Mouse (Mus musculus): Measurements from ENCODE around the gene Sema4f.

- no peak for TF ChIP-seq CTCF (IDR thresholded peaks at IDR 0.05; ENCODE audit: low read depth, low read length)
- TF ChIP-seq GATA1 (IDR thresholded peaks at IDR 0.05; ENCODE audit: borderline replicate concordance, low read length), result no peak
- TF ChIP-seq GATA2 (IDR thresholded peaks at IDR 0.05; ENCODE audit: borderline replicate concordance, low read depth, low read length), result no peak
Measured at GRCm38 (mm10) chr6:82875509-82875935, 64.0 kb downstream of the Sema4f start.
